Mouse (Mus musculus): ENCODE data around the gene Cep85l.

The Cep85l gene

GRCm38 (mm10) chr10:53388227-53388920 is 8.6 kb upstream of the Cep85l start:
- 50% methylated on average over 6 of the region's 6 CpGs for WGBS

DNA sequence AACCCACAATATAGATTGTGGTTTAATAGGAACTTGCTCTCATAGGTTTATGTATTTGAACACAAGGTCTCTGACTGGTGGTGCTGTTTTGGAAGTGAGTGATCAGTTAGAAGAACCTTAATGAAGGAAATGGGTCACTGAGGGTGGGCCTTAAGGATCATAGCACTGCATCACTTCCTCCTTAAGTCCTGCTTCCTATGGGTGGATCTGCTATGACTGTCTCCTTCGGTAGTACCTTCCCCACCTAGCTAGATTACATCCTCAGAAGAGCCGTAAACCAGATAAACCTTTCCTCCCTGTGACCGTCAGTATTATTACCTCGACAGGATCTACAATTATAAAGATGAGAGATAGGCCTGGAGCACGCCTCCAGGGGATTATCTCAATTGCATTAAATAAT is 5.7 kb upstream of the Cep85l start:
- WGBS: 92% methylated on average over 5 of the region's 5 CpGs

GRCm38 (mm10) chr10:53384896-53385295 is 5.1 kb upstream of the Cep85l start:
- WGBS: 93% methylated on average over 1 of the region's 1 CpGs

- WGBS: 83% methylated on average over 7 of the region's 7 CpGs
Measured at GRCm38 (mm10) chr10:53382696-53383365, 3.1 kb upstream of the Cep85l start.

DNA sequence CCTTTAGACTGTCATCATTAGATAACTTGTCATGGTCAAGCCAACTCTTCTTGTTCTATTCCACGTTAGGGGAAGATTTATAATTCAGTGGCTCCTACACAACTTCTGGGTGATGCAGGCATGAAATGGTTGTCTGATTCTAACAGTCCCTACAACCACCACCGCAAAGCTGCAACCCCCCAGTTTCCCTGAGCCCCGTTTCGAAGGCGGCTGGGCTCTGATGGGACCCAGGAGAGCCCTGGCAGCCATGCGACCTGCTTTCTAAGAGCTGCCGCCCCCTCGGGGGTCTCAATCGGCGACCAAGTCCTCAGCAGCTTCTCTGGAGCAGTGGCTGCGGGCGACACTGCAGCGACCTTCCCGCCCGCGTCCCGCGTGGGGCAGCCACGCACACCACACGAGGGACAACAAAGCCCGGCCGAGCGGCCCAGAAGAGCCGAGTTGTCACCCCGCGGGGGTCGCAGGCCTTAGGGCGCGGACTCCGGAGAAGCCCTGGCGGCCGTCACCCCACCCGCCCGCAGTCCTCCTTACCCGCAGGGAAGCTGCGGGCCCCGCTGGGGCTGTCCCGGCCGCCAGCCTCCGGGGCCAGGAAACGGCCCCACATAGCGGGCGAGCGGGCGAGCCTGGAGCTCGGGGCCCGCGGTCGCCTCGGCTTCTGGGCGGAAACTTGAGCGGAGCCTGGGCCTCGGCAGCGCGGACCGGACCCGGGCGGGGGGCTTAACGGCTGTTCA is 602 bp downstream of the Cep85l start:
- WGBS: under 1% methylated on average over 53 of the region's 59 CpGs

DNA sequence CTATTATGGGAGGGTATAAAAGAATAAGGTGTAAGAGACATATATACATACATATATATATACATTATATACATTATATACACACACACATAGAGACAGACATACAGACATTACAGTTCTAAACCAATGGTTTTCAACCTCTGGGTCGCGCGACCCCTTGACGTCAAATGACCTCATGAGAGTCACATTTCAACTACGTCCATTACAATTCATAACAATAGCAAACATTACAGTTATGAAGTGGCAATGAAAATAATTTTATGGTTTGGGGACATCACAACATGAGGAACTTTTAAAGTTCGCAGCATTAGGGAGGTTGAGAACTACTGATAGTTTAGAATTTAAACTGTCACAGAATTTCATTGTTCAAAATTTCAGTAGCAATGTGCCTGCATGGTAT is 1.5 kb downstream of the Cep85l start:
- 65% methylated on average over 6 of the region's 6 CpGs for WGBS

DNA sequence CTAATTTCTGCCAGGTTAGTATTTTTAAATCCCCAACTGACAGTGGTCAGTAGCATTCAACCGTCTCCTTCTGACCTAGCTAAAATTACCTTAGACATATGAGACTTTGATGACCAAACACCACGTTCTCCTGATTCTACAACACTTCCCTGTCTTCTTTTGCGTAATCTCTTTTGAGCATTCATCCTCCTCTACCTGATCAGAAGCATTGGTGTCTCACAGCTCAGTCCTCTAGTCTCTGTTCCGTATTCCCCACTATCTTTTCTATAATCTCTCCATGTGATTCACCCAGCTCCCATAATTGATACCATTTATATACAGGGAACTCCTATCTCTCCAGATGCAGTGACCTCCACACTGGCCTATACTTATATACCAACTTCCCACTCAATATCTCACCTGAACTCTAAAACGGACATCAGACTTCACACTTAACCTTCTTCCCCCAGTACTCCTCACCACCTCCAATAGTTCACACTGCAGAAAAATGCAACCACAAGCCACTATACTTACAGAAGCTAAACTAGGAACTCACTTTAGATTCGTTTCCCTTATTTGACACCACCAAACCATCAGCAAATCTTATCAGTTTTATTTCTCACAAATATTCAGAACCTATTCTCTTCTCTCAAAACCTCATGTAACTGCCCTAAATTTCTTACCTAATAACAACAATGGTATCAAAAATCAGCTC is 5.7 kb downstream of the Cep85l start:
- 71% methylated on average over 6 of the region's 6 CpGs for WGBS

GRCm38 (mm10) chr10:53367265-53367664 is 12.5 kb downstream of the Cep85l start:
- WGBS: 47% methylated on average over 2 of the region's 2 CpGs

GRCm38 (mm10) chr10:53359016-53359415 is 20.7 kb downstream of the Cep85l start:
- WGBS: 75% methylated on average over 3 of the region's 3 CpGs

GRCm38 (mm10) chr10:53353665-53354064 is 26.1 kb downstream of the Cep85l start:
- 80% methylated on average over 3 of the region's 3 CpGs for WGBS

GRCm38 (mm10) chr10:53349254-53349653 is 30.5 kb downstream of the Cep85l start:
- WGBS: 68% methylated on average over 1 of the region's 1 CpGs

GRCm38 (mm10) chr10:53347787-53348755 is 31.7 kb downstream of the Cep85l start:
- 46% methylated on average over 10 of the region's 10 CpGs for WGBS

GRCm38 (mm10) chr10:53346916-53347315 is 32.8 kb downstream of the Cep85l start:
- 79% methylated on average over 5 of the region's 5 CpGs for WGBS

DNA sequence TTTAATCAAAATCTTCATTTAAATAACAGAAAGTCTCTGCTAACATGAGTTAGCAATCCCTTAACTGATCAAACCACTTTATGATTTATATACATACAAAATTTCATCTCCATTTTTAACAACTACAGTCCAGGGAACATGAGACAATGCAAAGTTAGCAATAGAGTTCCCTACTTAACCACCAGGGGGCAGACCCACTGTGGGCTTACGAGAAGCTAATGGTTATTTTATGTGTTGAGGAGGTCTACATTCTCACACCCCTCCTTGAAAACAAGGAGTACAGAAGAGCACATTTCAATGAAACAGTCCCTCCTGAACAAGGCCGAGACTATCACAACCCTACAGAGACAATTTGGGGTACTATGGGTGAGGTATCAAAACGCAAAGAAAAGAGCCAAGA is 33.2 kb downstream of the Cep85l start:
- 48% methylated on average over 3 of the region's 3 CpGs for WGBS

DNA sequence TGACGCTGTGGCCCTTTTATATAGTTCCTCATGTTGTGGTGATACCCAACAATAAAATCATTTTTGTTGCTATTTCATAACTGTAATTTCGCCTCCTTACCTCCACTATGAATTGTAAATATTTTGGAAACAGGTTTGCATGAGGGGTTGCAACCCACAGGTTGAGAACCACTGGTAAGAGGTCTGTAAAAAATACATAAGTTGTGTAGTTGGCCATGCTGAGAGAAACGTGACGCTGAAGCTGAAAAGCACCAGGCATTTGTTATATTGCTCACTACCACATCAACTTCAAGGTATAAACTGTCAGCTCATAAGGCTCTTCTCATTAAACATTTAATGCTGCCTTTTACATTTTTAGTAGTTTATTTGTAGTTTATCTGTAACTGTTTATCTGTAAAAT is 34.2 kb downstream of the Cep85l start:
- 88% methylated on average over 4 of the region's 4 CpGs for WGBS

DNA sequence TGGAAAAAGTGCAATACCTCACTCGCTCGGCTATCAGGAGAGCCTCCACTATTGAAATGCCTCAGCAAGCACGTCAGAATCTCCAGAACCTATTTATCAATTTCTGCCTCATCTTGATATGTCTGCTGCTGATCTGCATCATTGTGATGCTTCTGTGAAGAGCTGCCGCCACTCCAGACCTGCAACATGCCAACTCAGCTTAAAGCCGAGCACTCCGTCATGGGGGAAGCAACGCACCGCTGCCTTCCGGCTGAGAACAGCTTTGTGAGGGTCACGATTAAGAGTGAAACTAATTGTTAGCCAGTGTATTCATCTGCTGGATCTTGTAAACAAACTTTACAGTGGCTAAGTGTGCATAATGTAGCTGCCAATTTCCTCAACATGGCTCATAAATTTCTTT is 35.9 kb downstream of the Cep85l start:
- 57% methylated on average over 10 of the region's 10 CpGs for WGBS

GRCm38 (mm10) chr10:53343384-53343783 is 36.4 kb downstream of the Cep85l start:
- WGBS: 77% methylated on average over 6 of the region's 6 CpGs

DNA sequence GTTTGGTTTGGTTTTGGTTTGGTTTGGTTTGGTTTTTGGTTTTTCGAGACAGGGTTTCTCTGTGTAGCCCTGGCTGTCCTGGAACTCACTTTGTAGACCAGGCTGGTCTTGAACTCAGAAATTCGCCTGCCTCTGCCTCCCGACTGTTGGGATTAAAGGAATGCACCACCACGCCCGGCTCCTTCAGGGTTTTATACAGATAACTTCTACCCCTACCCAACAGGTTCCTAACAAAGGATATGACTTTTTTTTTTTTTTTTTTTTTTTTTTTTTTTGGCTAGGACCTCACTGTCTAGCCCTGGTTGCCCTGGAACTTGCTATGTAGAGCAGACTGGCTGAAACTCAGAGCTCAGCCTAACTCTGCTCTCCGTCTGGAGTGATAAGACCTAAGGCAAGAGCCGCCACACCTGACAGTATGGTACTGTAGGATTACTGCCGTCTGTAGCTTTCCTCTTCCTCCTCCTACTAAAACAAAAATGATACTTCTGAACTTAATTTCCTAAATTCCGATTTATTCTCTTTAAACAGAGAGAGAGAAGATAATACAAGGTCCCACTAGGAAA is 37.5 kb downstream of the Cep85l start:
- WGBS: 83% methylated on average over 9 of the region's 9 CpGs

- WGBS: 56% methylated on average over 7 of the region's 7 CpGs
Measured at GRCm38 (mm10) chr10:53341288-53341965, 38.3 kb downstream of the Cep85l start.

DNA sequence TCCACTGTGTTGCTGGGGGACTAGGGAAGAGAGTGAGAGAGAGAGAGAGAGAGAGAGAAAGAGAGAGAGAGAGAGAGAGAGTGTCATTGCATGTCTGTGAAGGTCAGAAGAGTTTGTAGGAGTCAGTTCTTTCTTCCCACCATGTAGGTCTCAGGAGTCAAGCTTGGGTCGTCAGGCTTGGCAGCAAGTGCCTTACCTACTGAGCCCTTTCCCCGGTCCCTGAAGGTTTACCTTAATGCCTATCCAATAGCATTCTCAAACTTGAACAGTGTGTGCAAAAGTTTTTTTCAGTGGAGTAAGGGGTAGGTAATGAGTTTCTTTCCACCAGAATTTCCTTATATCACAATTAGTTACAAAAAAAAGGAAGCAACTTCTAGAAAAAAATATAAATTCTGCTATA is 40.7 kb downstream of the Cep85l start:
- WGBS: 77% methylated on average over 2 of the region's 2 CpGs

Measured in cerebral cortex, adult 2 months (tissue).